Mouse (Mus musculus): ENCODE measurements around the gene Ano1.

Ano1 gene

GRCm38 (mm10) chr7:144697870-144698269 is 53.9 kb downstream of the Ano1 start:
- no peak for DNase-seq (ENCODE audit: low spot score in 2 of 2)

GRCm38 (mm10) chr7:144696764-144697704 is 54.7 kb downstream of the Ano1 start:
- peak; percentile 45 to 54 for DNase-seq (ENCODE audit: low spot score in 2 of 2)

GRCm38 (mm10) chr7:144689855-144690254 is 61.9 kb downstream of the Ano1 start:
- DNase-seq (ENCODE audit: low spot score in 2 of 2), result no peak

GRCm38 (mm10) chr7:144689136-144689535 is 62.6 kb downstream of the Ano1 start:
- DNase-seq (ENCODE audit: low spot score in 2 of 2), result no peak

- DNase-seq (ENCODE audit: low spot score in 2 of 2), result no peak
Observed at GRCm38 (mm10) chr7:144687663-144688381, 64.0 kb downstream of the Ano1 start.

GRCm38 (mm10) chr7:144684947-144685346 is 66.8 kb downstream of the Ano1 start:
- DNase-seq (ENCODE audit: low spot score in 2 of 2), result no peak

- no peak for DNase-seq (ENCODE audit: low spot score in 2 of 2)
Observed at GRCm38 (mm10) chr7:144684467-144684866, 67.3 kb downstream of the Ano1 start.

- no peak for DNase-seq (ENCODE audit: low spot score in 2 of 2)
Observed at GRCm38 (mm10) chr7:144680096-144680495, 71.7 kb downstream of the Ano1 start.

GRCm38 (mm10) chr7:144678241-144679030 is 73.3 kb downstream of the Ano1 start:
- no peak for DNase-seq (ENCODE audit: low spot score in 2 of 2)

- DNase-seq (ENCODE audit: low spot score in 2 of 2), result no peak
Observed at GRCm38 (mm10) chr7:144677341-144678086, 74.3 kb downstream of the Ano1 start.

GRCm38 (mm10) chr7:144675632-144676031 is 76.1 kb downstream of the Ano1 start:
- DNase-seq (ENCODE audit: low spot score in 2 of 2), result no peak

- DNase-seq (ENCODE audit: low spot score in 2 of 2), result no peak
Observed at GRCm38 (mm10) chr7:144669895-144670294, 81.9 kb downstream of the Ano1 start.

GRCm38 (mm10) chr7:144668603-144669278 is 83.0 kb downstream of the Ano1 start:
- no peak for DNase-seq (ENCODE audit: low spot score in 2 of 2)

GRCm38 (mm10) chr7:144667091-144667490 is 84.7 kb downstream of the Ano1 start:
- no peak for DNase-seq (ENCODE audit: low spot score in 2 of 2)

- DNase-seq (ENCODE audit: low spot score in 2 of 2), result no peak
Observed at GRCm38 (mm10) chr7:144665585-144665984, 86.2 kb downstream of the Ano1 start.

GRCm38 (mm10) chr7:144663566-144663965 is 88.2 kb downstream of the Ano1 start:
- no peak for DNase-seq (ENCODE audit: low spot score in 2 of 2)

GRCm38 (mm10) chr7:144656261-144656967 is 95.4 kb downstream of the Ano1 start:
- no peak for DNase-seq (ENCODE audit: low spot score in 2 of 2)

GRCm38 (mm10) chr7:144653681-144654425 is 97.9 kb downstream of the Ano1 start:
- DNase-seq (ENCODE audit: low spot score in 2 of 2), result no peak

- DNase-seq (ENCODE audit: low spot score in 2 of 2), result no peak
Observed at GRCm38 (mm10) chr7:144647547-144647946, 104.2 kb downstream of the Ano1 start.

Measured in spleen, postnatal 10 days (tissue).